Mouse (Mus musculus): ENCODE measurements around the gene B3gnt7.
A peak's percentile ranks its signal among the peaks of the same experiment; 100 is the strongest.
"Not testable (repeated sequence)": the region's sequence is repeated elsewhere in the genome, so short reads cannot be mapped to it uniquely, and the experiment has no call there.

The B3gnt7 gene

GRCm38 (mm10) chr1:86301221-86302091, 1.2 kb upstream of the B3gnt7 start:
- DNase-seq (ENCODE audit: extremely low spot score, low spot score): no peak

GRCm38 (mm10) chr1:86303063-86303872, 636 bp downstream of the B3gnt7 start:
- DNase-seq (ENCODE audit: extremely low spot score, low spot score): peak; percentile 75

- no peak for DNase-seq (ENCODE audit: extremely low spot score, low spot score)
Observed at GRCm38 (mm10) chr1:86303873-86304250, 1.2 kb downstream of the B3gnt7 start.

DNA sequence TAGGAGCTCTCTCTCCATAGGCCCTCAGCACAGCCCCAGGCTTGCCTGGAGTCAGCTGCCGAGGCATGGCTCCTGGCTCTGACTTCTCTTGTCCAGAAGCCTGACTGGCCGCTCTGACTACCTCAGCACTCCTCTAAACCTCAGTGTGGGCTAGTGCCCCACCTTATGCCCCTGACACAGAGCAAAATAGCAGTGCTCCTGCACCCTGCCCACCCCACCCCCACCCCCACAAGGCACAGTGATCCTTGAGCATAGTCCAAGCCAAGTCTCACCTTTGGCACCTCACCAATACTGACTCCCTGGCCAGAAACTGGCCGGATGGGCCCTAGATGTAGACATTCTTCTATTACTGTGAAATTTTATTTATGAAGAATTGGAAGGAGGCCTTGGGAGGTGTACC, 4.1 kb downstream of the B3gnt7 start:
- no peak for DNase-seq (ENCODE audit: extremely low spot score, low spot score)

DNA sequence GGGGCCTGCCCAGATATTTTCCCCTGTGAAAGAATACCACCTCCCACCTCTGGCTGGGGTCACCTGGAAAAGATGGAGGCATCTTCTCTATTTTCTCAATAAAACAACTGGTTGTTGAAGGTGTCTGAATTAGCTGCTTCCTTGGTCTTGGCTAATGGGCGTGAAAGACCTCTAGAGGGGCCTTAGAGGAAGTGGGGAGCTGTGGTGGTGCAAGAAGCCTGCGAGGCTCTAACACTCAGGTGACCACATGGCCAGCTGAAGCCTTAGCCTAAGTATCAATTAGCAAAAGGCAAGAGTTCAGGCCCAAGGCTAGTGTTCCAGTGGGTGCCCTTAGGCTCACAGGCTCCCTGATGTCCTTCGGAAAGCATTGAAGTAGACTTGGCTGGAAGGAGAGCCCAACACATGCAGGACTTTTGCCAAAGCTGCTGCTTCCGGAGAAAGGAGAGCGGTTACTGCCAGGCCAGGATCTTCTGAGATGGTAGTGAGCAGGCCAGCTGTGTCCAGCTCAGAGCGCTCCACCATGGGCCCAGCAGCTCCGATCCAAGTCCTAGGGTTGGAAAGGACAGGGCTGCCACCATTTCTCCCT, 4.6 kb downstream of the B3gnt7 start:
- DNase-seq (ENCODE audit: extremely low spot score, low spot score): no peak

GRCm38 (mm10) chr1:86307871-86308641, 5.4 kb downstream of the B3gnt7 start:
- DNase-seq (ENCODE audit: extremely low spot score, low spot score): no peak

DNA sequence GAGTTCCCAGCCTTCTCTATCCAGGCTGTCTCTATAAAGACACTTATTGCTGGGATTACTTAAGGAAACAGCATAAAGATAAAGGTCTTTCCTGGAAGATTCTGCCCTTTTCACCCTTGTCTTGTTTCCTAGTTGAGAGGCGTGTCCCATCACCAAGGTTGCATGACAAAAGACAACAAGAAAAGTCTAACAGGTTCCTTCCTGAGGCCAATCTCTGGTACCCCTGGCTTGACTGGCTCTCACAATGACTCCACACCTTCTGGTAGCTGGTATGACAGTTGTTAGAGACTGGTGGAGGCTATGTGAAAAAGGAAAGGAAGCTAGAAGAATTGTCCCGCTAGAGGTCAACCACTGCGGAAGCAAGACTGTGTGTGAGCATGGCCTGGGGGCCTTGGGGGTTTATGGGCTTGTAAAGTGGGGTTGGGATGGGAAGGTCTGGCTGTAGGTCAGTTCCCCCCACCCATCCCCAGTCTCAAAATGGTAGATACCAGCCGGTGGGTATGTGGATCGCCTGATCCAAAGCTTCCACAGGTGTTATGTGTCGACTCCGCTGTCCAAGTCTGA, 6.7 kb downstream of the B3gnt7 start:
- DNase-seq (ENCODE audit: extremely low spot score, low spot score): no peak

GRCm38 (mm10) chr1:86310536-86311310, 8.1 kb downstream of the B3gnt7 start:
- DNase-seq (ENCODE audit: extremely low spot score, low spot score): no peak

DNA sequence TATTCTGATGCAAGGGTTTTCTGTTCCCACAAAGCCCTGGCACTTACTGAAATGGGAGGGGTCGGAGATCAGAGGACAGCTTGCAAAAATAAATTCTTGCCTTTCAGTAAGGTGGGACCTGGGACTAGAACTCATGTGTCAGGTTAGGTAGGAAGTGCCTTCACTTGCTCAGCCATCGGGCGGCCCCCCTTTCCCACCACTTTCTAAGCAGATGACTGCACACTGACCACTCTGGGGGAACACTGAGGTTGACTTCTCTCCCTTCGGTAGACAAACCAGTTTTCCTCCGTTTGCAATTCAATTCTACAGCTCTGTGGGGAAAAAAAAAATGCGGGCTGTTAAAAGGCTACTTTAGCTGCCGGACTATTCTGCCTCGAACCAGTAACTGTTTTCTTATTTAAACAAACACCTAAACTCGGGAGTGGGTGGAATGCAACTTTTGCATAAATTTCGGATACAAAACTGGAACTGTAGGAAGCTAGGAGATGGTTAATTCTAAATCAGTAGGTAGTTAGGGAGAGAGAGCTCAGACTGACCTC, 8.9 kb downstream of the B3gnt7 start:
- no peak for DNase-seq (ENCODE audit: extremely low spot score, low spot score)

- no peak for DNase-seq (ENCODE audit: extremely low spot score, low spot score)
Observed at GRCm38 (mm10) chr1:86312269-86312668, 9.6 kb downstream of the B3gnt7 start.

- no peak for DNase-seq (ENCODE audit: extremely low spot score, low spot score)
Observed at GRCm38 (mm10) chr1:86313096-86313771, 10.6 kb downstream of the B3gnt7 start.

- no peak for DNase-seq (ENCODE audit: extremely low spot score, low spot score)
Observed at GRCm38 (mm10) chr1:86313772-86314125, 11.1 kb downstream of the B3gnt7 start.

- DNase-seq (ENCODE audit: extremely low spot score, low spot score): no peak
Observed at GRCm38 (mm10) chr1:86320822-86321413, 18.3 kb downstream of the B3gnt7 start.

DNA sequence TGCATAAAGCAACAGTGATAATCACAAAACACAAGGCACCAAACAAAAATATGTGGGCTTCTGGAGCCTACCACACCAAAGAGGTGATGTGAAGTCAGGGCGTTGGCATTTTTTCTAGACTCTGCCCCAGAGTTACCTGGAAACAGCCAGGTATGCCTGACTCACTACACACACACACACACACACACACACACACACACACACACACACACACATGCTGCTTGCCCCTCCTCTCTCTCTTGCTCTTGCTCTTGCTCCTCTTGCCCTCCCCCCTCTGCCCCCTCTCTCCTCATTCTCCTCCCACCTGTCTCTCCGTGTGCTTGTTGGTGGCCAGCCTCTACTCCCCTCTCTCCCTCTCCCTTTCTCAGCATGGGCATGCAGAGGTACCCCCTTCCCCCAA, 33.7 kb downstream of the B3gnt7 start:
- no peak for DNase-seq (ENCODE audit: extremely low spot score, low spot score)

GRCm38 (mm10) chr1:86339156-86339812, 36.7 kb downstream of the B3gnt7 start:
- DNase-seq (ENCODE audit: extremely low spot score, low spot score): peak; percentile 68

DNA sequence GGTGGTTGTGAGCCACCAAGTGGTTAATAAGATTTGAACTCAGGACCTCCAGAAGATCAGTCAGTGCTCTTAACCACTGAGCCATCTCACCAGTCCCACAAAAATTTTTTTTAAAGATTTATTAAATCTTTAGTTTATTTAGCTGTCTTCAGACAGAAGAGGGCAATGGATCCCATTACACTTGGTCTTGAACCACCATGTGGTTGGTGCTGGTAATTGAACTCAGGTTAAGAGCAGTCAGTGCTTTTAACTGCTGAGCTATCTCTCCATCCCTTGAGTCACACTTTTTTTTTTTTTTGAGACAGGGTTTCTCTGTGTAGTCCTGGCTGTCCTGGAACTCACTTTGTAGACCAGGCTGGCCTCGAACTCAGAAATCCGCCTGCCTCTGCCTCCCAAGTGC, 38.5 kb downstream of the B3gnt7 start:
- not testable (repeated sequence) for DNase-seq (ENCODE audit: extremely low spot score, low spot score)

- DNase-seq (ENCODE audit: extremely low spot score, low spot score): no peak
Observed at GRCm38 (mm10) chr1:86342371-86342770, 39.7 kb downstream of the B3gnt7 start.

- no peak for DNase-seq (ENCODE audit: extremely low spot score, low spot score)
Observed at GRCm38 (mm10) chr1:86343087-86343645, 40.5 kb downstream of the B3gnt7 start.

Data from neural tube, embryonic 10.5 days (tissue).